Mouse (Mus musculus) erythroblast, adult 5-6 weeks (primary cell): Measurements from ENCODE around the gene Map3k6. TPM values are rescaled to one million over a fixed set of nuclear protein-coding genes. Genes with fewer than 3 reads are reported as not detected.

Experiments used
- ATAC-seq: replicated peaks from 2 replicates; pipeline ENCODE4 v1.8.0; 2016; ENCODE audit warnings: moderate number of reproducible peaks, mild to moderate bottlenecking, moderate TSS enrichment, inconsistent platforms; ENCODE audit not compliant: poor library complexity, low FRiP score, severe bottlenecking
- total RNA-seq, 2 experiments: library from RNA; stranded (forward) in 1 of 2; stranded (reverse) in 1 of 2; fragments of 150-400 nt in 1 of 2; fragments of 200-764, 138-1000 nt in 1 of 2; gene quantifications; 2 replicates each; pipeline versions ENCODE4 v1.2.3 to v1.2.4; 2015 to 2017; ENCODE audit warnings: low replicate concordance in 2 of 2

Map3k6 gene
- total RNA-seq, 2 experiments from 2014 or later: 0.96 TPM; not detected in 1

GRCm38 (mm10) chr4:133277104-133278026, 36.7 kb downstream of the Map3k6 start, which contains the start of gene Tmem222:
Gene Tmem222 (minus strand): TSS chr4:133277792.
- peak; percentile 93 for ATAC-seq

DNA sequence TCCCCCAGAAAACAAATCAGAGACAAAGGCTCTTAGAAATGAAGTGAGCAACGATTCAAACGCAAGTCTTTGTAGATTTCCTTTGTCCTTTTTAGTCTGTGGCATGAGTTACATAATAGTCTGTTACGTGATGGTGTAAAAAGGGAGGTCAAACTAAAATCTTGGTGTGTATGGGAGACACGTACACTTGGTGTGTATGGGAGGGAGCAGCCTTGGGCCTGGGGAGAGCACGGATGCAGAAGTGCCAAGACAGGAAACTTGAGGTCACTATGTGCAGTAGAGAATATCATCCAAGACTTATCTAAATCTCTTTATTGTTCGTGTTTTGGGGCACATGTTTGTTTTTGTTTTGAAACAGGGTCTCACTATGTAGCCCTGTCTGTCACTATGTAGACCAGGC, 37.4 kb downstream of the Map3k6 start:
- ATAC-seq: no peak

DNA sequence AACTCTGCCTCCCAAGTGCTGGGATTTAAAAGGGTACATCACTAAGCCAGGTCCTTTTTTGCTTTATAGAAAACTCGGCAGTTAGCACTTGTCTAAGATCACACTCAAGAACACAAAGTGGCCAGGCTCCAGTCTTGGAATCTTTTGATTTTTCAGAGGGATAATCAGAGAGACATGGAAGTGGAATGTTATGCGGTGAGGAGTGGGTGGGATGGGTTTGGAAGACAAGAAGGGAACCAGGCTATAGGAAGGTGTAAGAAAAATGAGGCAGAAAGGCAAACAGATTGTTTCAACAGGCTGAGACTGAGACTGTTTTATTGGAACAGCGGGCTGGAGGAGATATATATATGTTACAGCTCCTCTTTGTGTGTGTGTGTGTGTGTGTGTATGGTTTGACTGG, 37.9 kb downstream of the Map3k6 start:
- no peak for ATAC-seq

GRCm38 (mm10) chr4:133281513-133281912, 40.9 kb downstream of the Map3k6 start:
- ATAC-seq: no peak

- no peak for ATAC-seq
Measured at GRCm38 (mm10) chr4:133281951-133282481, 41.4 kb downstream of the Map3k6 start.

DNA sequence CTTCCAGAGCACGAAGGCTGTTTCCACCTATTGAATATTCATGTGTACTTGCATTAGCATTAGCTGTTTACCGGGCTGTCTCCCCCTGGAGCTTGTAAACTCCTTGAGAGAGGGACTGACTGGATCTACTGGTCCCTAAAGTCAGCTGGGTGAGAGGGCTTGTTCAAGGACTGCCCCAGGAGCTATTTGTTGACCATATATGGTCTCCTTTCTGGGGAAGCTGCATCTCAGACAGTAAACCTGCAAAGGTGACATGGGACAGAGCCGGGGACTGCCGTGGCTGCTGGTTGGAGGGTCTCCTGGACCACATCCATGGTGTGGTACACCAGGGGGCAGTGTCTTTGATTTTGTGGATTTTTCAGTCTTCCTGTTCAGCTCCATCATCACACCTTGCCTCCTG, 42.0 kb downstream of the Map3k6 start:
- no peak for ATAC-seq

- ATAC-seq: peak; percentile 52
Measured at GRCm38 (mm10) chr4:133285299-133285698, 44.7 kb downstream of the Map3k6 start.

DNA sequence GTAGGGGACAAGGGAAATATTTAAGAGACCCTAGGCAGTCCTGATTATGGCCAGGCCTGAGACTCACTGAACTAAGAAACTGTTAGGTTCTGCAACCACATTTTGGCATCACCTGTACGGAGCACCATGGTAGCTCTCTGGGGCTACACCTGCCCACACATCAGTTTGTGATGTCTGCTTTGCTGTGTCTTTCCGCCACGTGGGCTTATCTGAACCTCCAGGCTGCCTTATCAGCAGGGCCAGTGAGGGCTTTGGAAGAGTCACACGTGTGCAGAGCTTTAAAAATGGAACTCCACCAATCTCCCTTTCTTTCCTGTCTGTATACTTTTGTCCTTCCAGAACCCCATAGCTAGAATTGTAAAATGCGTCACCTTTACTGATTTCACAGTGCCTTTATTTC, 45.3 kb downstream of the Map3k6 start:
- ATAC-seq: peak; percentile 91

DNA sequence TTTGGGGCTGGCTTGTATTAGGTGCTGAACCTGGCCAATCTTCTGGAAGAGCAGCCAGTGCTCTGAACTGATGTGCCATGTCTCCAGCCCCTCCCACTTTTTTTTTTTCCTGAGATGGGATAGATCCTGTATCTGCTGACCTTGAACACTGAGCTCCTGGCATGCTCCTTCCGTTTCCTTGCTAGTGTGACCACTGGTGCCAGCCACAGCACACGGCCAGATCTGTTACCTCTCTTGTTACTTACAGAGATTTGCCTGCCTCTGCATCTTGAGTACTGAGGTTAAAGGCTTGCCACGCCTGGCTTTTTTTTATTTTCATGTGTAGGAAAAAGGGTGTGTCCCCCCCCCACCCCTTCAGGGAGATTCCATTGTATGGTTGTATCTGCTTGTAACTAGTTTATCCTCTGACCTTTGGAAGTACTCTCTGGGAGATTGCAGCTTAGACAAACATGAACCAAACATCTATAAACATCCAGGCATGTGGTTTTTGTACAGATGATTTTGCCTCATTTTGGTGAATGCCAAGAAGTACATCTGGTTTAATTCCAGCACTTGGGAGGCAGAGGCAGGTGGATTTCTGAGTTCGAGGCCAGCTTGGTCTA, 46.0 kb downstream of the Map3k6 start:
- ATAC-seq: no peak

DNA sequence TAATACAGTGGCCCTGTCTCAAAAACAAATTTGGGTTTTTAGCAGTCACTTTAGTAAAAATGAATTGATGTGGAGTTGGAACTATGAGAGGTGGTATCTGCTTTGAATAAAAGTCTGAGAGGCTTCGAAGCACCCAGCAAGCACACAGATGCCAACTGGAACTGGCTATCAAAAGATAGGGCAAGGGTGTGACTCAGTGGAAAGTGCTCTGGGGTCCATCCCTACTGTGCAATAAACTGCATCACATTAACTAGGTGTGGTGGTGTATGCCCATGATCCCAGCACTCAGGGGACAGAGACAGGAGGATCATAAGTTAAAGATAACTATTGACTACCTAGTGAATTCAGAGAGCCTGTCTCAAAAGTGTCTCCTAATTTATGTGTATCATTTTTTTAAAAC, 50.6 kb downstream of the Map3k6 start:
- no peak for ATAC-seq

GRCm38 (mm10) chr4:133292405-133292804, 51.8 kb downstream of the Map3k6 start:
- ATAC-seq: no peak

- ATAC-seq: no peak
Measured at GRCm38 (mm10) chr4:133292901-133293843, 52.6 kb downstream of the Map3k6 start.

- ATAC-seq: no peak
Measured at GRCm38 (mm10) chr4:133294084-133294483, 53.5 kb downstream of the Map3k6 start.

DNA sequence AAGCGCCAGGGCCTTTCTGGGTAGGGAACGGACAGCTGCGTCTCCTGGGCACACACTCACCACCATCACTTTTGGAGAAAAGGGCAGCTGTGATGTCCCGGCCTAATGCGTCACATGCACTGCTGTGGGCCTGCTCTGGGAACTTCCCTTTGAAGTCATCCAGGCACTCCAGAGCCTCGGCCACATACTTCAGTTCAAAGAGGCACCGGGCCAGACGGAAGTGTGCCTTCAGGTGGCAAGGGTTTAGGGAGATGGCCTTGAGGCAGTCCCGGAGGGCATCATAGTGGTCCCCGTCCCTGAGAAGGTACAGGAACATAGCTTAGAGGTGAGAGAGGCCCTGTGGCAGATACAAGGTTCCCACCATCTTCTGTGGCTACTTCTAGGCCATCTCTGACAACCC, 56.7 kb downstream of the Map3k6 start:
- no peak for ATAC-seq

DNA sequence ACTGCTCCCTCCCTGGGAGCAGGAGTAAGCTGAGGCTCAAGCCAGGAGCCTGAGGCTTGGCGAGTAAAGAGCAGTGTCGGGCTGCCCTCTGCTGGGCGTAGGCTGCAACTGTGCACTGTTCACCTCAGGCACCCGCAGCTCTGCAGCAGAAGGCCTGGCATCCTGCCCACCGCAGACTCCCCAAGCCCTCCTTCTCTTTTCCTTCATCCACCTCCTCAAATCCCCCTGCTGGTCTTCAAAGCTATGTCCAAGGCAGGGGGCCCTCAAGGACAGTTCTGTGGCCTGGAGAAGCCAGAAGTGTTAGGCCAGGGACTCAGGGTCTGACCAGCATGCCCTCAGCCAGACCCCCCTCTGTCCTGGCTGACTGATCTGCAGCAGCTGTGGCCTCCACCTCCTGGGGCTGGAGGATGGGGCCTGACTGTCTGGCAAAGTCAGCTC, 57.2 kb downstream of the Map3k6 start:
- ATAC-seq: peak; percentile 81

DNA sequence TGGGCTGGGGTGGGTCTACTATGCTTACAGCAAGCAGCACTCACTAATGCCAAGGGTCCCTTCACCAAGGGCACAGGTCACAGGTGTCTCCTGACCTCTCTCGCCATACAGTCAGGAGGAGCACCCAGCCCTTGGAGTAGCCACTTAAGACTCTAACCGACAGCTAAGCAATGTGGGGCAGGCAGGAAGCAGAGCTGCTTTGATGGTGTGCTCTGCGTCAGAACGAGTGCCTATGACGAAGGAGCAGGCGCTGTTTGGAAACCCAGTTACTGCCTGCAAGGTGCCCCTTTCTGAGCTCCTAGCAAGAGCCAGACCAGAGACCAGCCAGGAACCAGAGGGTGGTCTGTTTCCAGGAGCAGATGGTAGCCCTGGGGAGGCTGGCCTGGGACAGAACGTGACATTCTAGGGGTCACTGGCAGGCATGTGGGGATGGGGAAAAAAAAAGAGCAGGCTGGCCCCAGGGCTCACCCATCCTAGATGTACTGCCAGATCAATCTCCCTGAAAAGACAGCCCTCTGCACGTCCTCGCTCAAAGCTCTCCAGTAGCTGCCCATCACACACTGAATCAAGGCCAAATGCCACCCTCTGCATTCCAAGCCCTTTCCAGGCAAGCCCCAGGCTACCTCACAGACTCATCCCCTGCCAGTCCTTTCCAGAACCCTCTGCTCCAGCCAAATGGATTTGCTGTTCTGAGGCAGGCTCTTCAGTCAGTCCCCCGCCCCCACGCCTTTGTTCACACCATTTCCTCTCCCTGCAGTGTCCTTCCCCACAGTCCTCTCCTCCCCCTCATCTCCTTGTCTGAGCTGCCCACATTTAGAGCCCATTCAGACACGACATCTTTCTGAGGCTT, 58.1 kb downstream of the Map3k6 start:
- no peak for ATAC-seq

- no peak for ATAC-seq
Measured at GRCm38 (mm10) chr4:133299701-133300100, 59.1 kb downstream of the Map3k6 start.

DNA sequence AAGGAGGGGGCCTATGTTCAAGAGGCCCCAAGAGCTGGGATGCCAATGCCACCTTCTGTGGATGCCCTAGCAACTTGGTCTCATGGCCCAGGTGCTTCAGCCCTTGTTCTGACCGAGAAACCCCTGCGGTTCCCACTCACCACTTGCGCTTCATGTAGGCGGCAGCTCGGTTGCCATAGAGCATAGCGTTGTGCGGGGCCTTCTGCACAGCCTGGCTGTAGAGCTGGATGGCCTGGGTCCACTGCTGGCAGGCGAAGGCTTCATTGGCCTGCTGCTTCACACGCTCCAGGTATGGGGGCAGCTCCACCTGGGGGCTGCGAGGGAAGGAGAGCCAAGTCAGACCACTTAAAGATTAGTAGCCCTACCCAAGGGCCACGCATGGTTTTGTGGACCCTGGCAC, 59.8 kb downstream of the Map3k6 start:
- no peak for ATAC-seq

DNA sequence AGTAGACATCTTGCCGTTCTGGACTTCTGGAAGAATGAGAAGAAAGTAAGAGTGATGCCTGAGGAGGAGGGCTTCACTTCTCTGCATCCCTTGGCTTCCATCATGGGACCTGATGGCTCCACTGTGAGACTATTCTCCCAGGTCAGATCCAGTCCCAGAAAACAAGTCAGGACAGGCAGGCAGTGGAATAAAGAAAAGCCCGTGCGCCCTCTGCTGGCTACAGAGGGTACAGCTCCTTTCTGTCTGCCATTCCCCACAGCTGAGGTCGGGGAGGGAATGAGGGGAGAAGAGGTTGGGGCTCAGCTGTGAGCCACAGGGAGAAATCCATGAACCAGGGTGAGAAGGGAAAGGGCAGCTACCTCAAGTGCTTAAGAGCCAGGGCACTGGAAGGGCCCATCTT, 61.2 kb downstream of the Map3k6 start:
- peak; percentile 69 for ATAC-seq
